Mouse (Mus musculus) bone marrow, adult 2 months (tissue): Measurements from ENCODE around the gene Ttll5. TPM values are rescaled to one million over a fixed set of nuclear protein-coding genes. Genes with fewer than 3 reads are reported as not detected.

Experiments
- H3K27ac ChIP-seq: fragments of 200-500 bp; 2 replicates; pipeline ENCODE4 v1.5.1; 2012; ENCODE audit warnings: low read depth, mild to moderate bottlenecking, control low read depth, inconsistent platforms, low read length; ENCODE audit not compliant: control insufficient read depth, poor library complexity, insufficient read depth
- H3K4me1 ChIP-seq: fragments of 200-500 bp; 2 replicates; pipeline ENCODE4 v1.6.1; 2011; ENCODE audit warnings: low read length; ENCODE audit not compliant: control insufficient read depth, insufficient read depth
- H3K4me3 ChIP-seq: fragments of 200-500 bp; replicated peaks from 2 replicates; pipeline ENCODE3; 2011; ENCODE audit warnings: mild to moderate bottlenecking, low read depth, low read length, control low read depth; ENCODE audit not compliant: control insufficient read depth
- CTCF ChIP-seq: fragments of 200-500 bp; IDR thresholded peaks from 2 replicates; pipeline ENCODE4 v1.5.1; 2011; ENCODE audit warnings: low read length, control low read depth; ENCODE audit not compliant: control insufficient read depth, insufficient read depth
- POLR2A ChIP-seq: fragments of 200-500 bp; IDR thresholded peaks from 2 replicates; pipeline ENCODE4 v1.6.1; 2011; ENCODE audit warnings: low read depth, mild to moderate bottlenecking, control low read depth, low read length, borderline replicate concordance; ENCODE audit not compliant: control insufficient read depth
- WGBS: fragments of 180-500 bp; shearing (Covaris S2); methylation state at CpG from one replicate; pipeline ENCODE4 v1.1.7; 2018; 5-methylcytosine and 5-hydroxymethylcytosine counted together
- polyA plus RNA-seq: library from polyadenylated mRNA; stranded (reverse); fragments of >200 nt; gene quantifications from 2 replicates; pipeline ENCODE4 v1.2.4, GENCODE M21; 2011; ENCODE audit warnings: low replicate concordance; ENCODE audit not compliant: missing spikeins, insufficient read depth, insufficient read length

Gene Ttll5
- polyA plus RNA-seq, 1 experiment, result 16.8 TPM

DNA sequence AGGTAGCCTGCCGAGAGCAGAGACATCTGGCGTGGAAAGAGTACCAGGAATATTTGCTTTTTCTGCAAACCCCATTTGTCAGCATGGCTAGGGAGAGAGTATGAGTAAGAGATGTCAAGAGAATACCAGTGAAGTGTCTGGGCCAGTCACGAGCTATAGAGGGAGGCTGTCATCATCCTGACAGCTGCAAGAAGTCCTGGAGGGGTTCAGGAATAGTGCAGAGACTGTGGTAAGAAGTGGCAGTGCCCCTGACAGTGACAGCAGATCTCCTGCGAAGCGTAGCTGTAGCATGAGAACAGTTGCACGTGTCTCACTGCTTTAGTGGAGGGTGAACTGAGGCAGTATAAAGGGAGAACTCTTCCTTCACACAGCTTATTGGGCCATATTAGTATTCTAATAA, 197.1 kb downstream of the Ttll5 start:
- TF ChIP-seq CTCF, result no peak
- TF ChIP-seq POLR2A, result no peak
- WGBS, result 87% methylated on average over 6 of the region's 6 CpGs
- Histone ChIP-seq H3K4me3 (no peak overlapping the region), H3K4me1 (no peaks in the 10 kb centered on the region), H3K27ac (no peak overlapping the region)

GRCm38 (mm10) chr12:86022282-86022984, 198.0 kb downstream of the Ttll5 start:
- H3K4me1 ChIP-seq, result no peaks in the 10 kb centered on the region
- WGBS, result 86% methylated on average over 9 of the region's 9 CpGs
- TF ChIP-seq POLR2A (no peak), CTCF (no peak)
- H3K4me3 ChIP-seq, result no peak overlapping the region
- no peak overlapping the region for H3K27ac ChIP-seq

- no peak overlapping the region for H3K4me3 ChIP-seq
- H3K4me1 ChIP-seq, result no peaks in the 10 kb centered on the region
- no peak overlapping the region for H3K27ac ChIP-seq
- no peak for TF ChIP-seq POLR2A
- TF ChIP-seq CTCF, result no peak
- WGBS, result 85% methylated on average over 4 of the region's 4 CpGs
These were observed 198.8 kb downstream of the Ttll5 start for GRCm38 (mm10) chr12:86023081-86023871.

GRCm38 (mm10) chr12:86024426-86024825, 200.0 kb downstream of the Ttll5 start:
- Histone ChIP-seq H3K4me3 (no peak overlapping the region), H3K27ac (no peak overlapping the region), H3K4me1 (no peaks in the 10 kb centered on the region)
- no peak for TF ChIP-seq POLR2A
- TF ChIP-seq CTCF, result no peak
- WGBS, result 69% methylated on average over 4 of the region's 4 CpGs

DNA sequence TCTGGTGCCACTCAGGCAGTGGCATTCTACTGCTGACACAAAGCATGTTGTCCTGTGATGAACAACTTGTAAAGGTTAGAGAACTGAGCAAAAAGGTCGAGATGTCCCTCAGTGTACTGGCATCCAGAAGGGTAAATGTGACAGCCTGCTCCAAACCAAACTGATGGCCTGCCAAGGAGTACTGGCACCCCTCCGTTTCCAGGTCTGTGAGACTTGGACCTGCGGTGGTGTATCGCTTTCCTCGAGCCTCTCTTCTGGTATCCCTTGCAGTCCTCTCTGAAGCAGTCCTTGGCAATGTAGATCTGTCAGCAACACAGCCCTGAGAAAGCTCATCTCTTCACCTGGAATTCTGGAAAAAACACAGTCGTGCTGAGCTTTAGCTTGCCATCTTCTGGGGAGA, 201.0 kb downstream of the Ttll5 start:
- no peak overlapping the region for H3K27ac ChIP-seq
- no peaks in the 10 kb centered on the region for H3K4me1 ChIP-seq
- no peak overlapping the region for H3K4me3 ChIP-seq
- TF ChIP-seq POLR2A, result no peak
- no peak for TF ChIP-seq CTCF
- WGBS, result 85% methylated on average over 6 of the region's 6 CpGs

DNA sequence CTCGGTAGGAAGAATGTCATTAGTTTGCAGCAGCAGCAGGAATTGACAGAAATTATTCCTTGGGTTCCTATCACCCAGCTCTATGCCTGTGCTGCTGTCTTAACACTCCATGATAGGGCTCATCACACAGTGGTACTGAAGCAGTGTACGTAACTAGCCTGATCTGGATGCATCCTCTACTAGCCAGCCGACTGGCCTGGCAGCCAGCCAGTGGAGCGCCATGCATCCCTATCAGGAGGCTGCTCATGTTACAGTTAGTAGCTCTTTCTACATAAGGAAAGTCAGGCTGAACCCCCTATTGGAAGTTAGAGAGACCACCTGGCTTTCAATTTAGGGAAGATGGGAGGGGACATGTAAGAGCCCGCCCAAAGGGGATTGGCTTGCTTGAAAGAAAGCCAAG, 202.5 kb downstream of the Ttll5 start:
- WGBS, result 71% methylated on average over 5 of the region's 5 CpGs
- Histone ChIP-seq H3K27ac (no peak overlapping the region), H3K4me1 (no peaks in the 10 kb centered on the region), H3K4me3 (no peak overlapping the region)
- TF ChIP-seq POLR2A (no peak), CTCF (no peak)

DNA sequence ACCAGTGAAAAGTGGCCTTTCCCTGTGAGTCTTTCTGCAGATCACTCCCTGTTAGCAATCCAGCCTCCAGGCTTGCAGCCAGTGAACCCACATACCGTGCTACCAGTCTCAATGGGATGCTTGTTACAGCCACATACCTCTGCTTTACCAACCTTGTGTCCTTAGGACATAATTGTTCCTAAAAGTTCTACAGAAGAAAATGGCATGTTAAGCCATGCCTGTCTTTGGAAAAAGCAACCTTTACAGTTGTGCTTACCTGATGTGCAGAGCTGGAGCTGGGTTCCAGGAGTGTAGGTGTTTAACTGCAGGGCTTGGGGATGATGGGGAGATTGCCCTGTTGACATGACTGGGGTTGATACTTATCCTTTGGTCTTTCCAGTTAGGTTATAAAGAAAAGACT, 203.3 kb downstream of the Ttll5 start:
- TF ChIP-seq POLR2A (no peak), CTCF (no peak)
- Histone ChIP-seq H3K4me1 (no peaks in the 10 kb centered on the region), H3K4me3 (no peak overlapping the region), H3K27ac (no peak overlapping the region)
- 86% methylated on average over 1 of the region's 1 CpGs for WGBS

GRCm38 (mm10) chr12:86030932-86031331, 206.5 kb downstream of the Ttll5 start:
- no peak overlapping the region for H3K4me3 ChIP-seq
- no peak overlapping the region for H3K27ac ChIP-seq
- no peak for TF ChIP-seq CTCF
- TF ChIP-seq POLR2A, result no peak
- 76% methylated on average over 5 of the region's 5 CpGs for WGBS
- no peaks in the 10 kb centered on the region for H3K4me1 ChIP-seq

DNA sequence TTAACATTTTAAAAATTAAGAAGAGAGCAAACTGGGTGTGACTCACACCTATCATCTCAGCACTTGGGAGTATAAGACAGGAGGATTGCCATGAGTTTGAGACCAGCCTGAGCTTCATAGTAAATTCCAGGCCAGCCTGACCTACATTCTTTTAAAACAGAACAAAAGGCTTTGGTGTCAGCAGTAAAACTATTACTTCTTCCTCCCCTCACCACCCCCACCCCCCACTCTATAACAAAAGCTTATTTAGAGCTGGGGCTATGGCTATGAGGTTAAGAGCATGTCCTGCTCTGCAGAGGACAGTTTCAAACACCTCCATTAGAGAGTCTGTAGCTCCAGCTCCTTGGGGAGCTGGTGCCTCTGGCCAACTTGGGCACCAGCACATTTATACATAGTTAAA, 211.1 kb downstream of the Ttll5 start:
- Histone ChIP-seq H3K27ac (no peak overlapping the region), H3K4me1 (no peaks in the 10 kb centered on the region), H3K4me3 (no peak overlapping the region)
- no peak for TF ChIP-seq POLR2A
